Mouse (Mus musculus) testis, adult 2 months (tissue): ENCODE data around the gene Nup93.

ENCODE experiments used
- CTCF ChIP-seq: fragments of 200-500 bp; IDR thresholded peaks from 2 replicates; pipeline ENCODE4 v1.5.1; 2012; ENCODE audit warnings: low read depth, mild to moderate bottlenecking, inconsistent platforms, low read length, moderate library complexity; ENCODE audit not compliant: control insufficient read depth, insufficient read depth, insufficient replicate concordance
- POLR2A ChIP-seq: fragments of 200-500 bp; IDR thresholded peaks from 2 replicates; pipeline ENCODE4 v1.6.1; 2012; ENCODE audit warnings: low read depth, mild to moderate bottlenecking, inconsistent platforms, low read length, moderate library complexity; ENCODE audit not compliant: control insufficient read depth

- TF ChIP-seq POLR2A (no peak), CTCF (no peak)
Measured at GRCm38 (mm10) chr8:94272612-94273011, 58.2 kb downstream of the Nup93 start.
